Mouse (Mus musculus): ENCODE measurements around the gene Trmt10a. TPM values are rescaled to one million over a fixed set of nuclear protein-coding genes. Genes with fewer than 3 reads are reported as not detected.
"Not testable (repeated sequence)": the region's sequence is repeated elsewhere in the genome, so short reads cannot be mapped to it uniquely, and the experiment has no call there.

Gene Trmt10a
- total RNA-seq, 2 experiments from 2014 or later, result 1.5 to 1.8 TPM

DNA sequence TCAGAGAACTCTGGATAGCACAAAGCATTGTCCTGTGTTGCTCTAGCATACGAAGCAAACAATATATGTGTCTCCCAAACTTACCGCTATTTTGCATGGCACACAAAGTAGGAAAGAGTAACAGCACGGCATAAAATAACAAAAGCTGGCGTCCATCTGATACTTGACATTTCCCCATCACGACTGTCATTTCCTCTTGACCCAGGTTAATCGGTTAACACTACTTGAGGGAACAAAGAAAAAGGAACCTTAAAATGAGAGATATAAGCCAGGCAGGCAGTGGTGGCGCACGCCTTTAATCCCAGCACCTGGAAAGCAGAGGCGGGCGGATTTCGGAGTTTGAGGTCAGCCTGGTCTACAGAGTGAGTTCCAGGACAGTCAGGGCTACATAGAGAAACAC, 9.3 kb upstream of the Trmt10a start:
- DNase-seq, result no peak

DNA sequence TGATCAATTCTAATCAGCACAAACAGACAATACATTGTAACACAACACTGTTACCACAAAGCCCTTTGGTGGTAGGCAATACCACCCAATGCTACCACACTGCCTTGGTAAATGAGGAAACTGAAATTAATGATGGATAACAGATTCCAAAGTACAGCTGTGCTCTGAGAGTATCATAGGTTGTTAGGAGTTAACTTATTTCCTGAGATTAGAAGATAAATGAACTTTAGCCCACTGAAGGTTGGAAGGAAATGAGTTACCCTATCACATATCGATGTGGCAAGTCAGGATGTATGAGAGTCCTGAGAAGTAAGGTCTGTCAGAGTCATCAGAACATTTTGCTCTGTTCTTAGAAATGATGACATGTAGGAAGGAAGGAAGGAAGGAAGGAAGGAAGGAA, 8.7 kb upstream of the Trmt10a start:
- DNase-seq, result no peak

DNA sequence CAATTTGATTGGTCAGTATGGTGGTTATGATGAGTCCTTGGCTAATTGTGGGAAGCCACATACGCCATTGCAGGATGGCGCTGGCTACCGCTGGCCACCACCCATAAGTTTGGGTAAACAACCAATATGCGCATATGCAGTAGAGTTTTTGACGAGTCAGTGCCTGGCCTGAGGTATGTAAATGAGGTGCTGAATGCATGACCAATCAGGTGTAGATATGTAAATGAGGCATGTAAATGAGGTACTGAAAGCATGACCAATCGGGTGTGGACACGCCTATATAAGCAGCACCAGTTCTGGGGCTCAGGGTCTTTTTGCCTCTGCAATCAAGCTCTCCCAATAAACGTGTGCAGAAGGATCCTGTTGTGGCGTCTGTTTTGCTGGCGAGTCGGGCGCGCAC, 5.1 kb upstream of the Trmt10a start:
- DNase-seq, result not testable (repeated sequence)

DNA sequence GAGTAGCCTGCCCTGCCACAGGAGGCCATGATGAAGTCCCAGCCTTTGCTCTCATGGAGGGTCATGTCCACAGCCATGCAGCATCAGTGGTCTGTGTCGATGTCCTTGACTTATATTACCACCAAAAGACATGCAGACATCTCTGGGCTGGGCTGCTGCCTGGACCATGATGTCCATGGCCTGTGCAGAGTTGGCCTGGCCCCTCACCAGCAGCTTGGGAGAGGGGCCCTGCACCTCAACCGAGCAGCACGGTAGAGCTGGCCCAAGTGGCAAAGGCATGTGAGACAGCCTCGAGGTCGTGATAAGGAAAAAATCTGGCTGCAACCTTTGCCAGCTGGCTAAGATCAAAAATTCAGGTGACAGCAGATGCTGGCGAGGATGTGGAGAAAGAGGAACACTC, 3.6 kb upstream of the Trmt10a start:
- DNase-seq, result no peak

DNA sequence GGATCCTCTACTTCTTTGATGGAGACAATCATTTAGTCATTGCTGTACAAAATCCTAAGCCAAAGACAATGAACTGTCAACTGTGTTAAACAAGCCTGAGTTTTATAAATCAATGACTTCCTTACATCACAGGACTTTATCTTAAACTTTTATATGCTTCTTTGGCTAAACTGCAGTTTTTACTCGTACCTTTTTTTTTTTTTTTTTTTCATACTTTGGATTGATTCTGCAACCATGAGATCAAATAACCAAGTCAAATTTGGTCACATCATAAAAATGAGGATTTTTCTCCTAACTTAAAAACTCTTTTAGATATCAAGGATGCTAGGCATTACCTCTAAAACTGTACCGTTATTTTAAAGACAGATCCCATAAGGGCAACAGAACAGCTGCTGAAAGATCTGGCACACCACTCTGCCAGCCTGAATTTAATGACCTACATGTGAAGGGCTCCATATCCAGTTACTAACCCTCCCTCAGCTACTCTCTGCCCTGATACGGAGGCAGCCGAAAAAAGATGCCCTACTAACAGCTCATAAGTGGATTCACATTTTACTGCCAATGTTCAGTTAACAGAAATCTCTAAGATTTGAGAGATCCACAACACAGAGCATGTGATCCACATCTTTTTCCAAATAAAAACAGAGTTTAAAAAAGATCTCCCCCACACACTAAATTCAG, 1.1 kb upstream of the Trmt10a start:
- DNase-seq, result peak; percentile 64

DNA sequence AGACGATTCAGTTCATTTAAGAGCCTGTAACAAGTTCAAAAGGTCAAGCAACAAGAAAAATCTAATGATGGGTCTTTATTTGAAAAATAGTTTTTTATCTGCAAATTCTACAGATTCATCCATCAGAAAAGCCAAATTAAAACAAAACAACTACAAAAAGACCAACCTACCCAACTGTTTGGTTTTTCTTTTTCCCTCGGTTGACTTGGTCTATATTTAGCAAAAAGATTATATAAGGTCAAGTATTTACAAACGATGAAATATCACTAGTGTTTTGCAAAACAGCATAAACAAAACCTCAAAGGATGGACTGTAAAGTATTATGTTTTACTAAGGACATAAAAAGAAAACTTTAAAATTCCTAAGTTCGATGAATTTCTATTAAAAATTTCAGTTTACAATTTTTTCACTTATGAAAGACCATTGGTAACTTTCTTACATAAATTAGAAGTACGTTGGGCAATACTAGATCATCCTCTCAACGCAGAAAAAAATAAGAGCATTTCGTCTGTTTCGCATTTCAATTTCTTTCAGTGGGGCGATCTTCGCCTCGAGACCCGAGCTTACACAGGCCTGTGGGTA, 424 bp upstream of the Trmt10a start:
- no peak for DNase-seq

DNA sequence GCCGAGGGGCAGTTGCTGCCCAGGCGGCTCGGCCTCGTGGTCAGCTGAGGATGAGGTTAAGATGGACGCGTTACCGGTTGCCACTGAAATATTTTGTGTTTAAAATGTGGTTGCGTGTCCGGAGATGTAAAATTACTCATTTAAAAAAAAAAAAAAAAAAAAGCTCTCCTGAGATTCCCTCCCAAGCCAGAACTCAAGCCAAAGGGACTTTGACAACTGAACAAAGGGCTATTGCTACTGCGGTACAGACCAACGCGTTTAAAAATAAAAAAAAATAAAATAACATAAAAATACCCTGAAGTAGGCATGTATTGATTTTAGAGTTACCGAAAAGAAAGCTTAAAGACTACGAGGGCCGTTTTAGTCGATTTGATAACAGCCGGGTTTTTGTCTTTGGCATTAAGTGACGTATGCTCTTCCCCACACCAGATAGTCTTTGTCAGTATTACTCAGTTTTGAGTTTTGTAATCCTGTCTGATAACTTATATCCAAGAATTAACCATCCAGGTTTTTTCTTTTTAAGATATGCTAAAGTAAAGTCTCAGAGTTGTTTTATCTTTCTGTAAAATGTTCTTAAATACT, 903 bp downstream of the Trmt10a start:
- no peak for DNase-seq

- DNase-seq, result peak; percentile 55
These were observed 1.5 kb downstream of the Trmt10a start, which contains the start of gene Mttp for GRCm38 (mm10) chr3:138144642-138145171. Mttp (minus strand) TSS chr3:138144968.

DNA sequence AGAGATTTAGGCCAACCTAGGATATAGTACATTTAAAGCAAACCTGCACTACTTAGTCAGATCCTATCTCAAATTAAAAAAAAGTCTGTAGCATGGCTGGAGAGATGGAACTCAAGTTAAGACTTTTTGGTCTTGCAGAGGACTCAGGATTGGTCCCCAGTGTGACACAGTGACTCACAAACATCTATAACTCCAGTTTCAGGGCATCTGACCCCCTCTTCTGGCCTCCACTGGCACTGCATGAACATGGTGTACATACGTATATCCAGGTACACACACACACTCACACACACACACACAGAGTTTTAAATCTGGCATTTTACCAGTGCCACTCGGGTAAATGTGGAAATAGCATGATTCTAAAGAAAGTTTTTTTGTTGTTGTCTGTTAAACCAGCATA, 5.6 kb downstream of the Trmt10a start:
- no peak for DNase-seq

DNA sequence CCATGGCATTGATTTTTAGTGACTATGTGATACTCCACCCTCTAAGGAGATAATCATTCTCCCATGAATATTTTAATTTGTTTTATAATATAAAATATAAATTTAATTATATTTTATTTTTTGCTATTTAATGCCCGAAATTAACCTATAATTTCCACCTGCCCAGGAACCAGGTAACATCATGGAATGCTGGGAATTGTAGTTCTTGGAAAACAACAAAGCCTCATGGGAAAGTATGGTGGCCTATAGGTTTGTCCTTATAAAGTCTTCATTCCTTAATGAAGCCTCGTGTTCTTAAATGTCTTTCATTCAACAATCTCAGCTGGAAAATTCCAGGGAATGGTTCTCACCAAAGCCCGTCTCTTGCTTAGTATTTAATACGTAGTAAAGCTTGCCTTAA, 11.8 kb downstream of the Trmt10a start:
- no peak for DNase-seq

- no peak for DNase-seq
These were observed 13.4 kb downstream of the Trmt10a start for GRCm38 (mm10) chr3:138156651-138157050.

- peak; percentile 10 for DNase-seq
These were observed 18.4 kb downstream of the Trmt10a start for GRCm38 (mm10) chr3:138161623-138162022.

GRCm38 (mm10) chr3:138162553-138163183, 19.4 kb downstream of the Trmt10a start:
- DNase-seq, result no peak

DNA sequence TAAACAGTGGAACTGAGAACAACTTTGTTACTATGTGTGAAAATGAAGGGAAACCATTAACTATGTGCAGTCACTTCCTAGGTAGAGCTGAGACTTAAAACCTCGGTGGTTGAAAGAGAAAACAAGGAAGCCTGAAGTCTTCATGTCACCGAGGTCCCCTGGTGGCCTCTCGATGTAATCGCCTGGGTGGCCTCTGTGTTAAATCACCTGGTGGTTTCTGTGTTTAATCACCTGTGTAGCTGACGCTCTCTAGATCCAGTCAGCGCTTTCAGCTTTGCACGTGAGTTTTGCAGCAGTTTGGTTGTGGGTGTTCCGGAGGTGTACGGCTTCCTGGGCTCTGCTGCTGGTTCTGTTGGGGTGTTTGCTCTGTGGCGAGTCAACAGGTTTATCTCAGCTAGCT, 30.0 kb downstream of the Trmt10a start:
- no peak for DNase-seq

DNA sequence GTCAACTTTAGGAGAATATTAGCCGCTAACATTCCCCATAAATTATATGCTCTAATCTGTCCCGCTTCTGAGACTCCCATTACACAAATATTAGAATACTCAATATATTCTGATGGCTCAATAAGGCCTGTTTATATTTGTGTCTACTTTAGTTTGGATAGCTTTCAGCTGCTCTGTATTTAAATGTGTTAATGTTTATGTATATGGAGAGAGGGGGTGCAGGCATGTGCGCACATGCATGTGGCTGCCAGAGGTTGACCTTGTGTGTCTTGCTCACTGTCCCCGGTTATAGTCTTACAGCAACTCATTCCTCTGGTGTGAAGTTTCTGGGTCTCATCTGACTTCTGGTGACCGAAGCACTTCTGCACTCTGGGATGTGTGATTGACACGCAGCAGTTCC, 32.3 kb downstream of the Trmt10a start:
- DNase-seq, result no peak

GRCm38 (mm10) chr3:138182019-138182418, 38.8 kb downstream of the Trmt10a start:
- DNase-seq, result no peak

DNA sequence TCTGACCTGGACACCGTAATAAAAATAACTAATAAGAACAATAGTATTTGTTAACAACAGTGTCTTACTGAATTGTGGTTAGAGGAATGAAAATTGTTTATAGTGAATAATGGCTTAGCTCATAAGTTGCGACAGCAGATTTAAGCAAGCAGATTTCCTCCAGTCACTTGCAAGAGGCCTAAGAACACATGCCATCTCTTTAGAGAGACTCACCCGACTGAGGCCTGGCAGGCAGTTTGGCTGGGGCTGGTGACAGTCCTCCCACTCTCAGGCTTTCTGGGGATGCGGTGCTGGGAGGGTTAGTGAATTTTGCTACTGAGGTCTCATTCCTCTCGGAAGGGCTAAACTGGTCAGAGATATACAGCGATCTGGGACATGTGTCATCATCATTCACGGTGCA, 40.1 kb downstream of the Trmt10a start:
- DNase-seq, result no peak

- no peak for DNase-seq
These were observed 42.0 kb downstream of the Trmt10a start for GRCm38 (mm10) chr3:138185290-138185689.

GRCm38 (mm10) chr3:138185995-138186930, 43.0 kb downstream of the Trmt10a start:
- no peak for DNase-seq

DNA sequence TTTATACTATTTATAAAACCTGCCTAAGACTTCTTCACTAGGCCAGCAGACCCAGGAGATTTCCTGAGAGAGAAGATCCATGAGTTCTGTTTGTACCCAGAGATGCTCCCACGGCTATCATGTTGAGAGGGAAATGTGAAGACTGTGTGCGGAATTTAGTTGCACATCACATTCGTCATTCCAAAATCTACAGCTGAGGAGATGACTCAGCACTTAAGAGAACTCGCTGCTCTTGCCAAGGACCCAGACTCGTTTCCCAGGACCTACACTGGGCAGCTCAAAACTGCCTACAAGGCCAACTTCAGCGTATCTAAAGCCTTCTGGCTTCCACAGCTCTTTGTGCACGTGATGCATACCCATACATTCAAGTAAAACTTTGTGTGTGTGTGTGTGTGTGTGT, 49.0 kb downstream of the Trmt10a start:
- peak; percentile 12 for DNase-seq

GRCm38 (mm10) chr3:138193683-138194302, 50.5 kb downstream of the Trmt10a start, which contains the start of gene 4930579F01Rik:
4930579F01Rik (minus strand) TSS chr3:138193825.
- DNase-seq, result no peak

Measured in gastrocnemius, postnatal 25 days (tissue).